Mouse (Mus musculus) neural tube, embryonic 10.5 days (tissue): ENCODE measurements around the gene Gbp2.
"Not testable (repeated sequence)": the region's sequence is repeated elsewhere in the genome, so short reads cannot be mapped to it uniquely, and the experiment has no call there.

ENCODE experiments used
- DNase-seq: peaks from one replicate; pipeline ENCODE4 v3.0.0-alpha.2; 2017; ENCODE audit warnings: low spot score; ENCODE audit errors: extremely low spot score

The Gbp2 gene

DNA sequence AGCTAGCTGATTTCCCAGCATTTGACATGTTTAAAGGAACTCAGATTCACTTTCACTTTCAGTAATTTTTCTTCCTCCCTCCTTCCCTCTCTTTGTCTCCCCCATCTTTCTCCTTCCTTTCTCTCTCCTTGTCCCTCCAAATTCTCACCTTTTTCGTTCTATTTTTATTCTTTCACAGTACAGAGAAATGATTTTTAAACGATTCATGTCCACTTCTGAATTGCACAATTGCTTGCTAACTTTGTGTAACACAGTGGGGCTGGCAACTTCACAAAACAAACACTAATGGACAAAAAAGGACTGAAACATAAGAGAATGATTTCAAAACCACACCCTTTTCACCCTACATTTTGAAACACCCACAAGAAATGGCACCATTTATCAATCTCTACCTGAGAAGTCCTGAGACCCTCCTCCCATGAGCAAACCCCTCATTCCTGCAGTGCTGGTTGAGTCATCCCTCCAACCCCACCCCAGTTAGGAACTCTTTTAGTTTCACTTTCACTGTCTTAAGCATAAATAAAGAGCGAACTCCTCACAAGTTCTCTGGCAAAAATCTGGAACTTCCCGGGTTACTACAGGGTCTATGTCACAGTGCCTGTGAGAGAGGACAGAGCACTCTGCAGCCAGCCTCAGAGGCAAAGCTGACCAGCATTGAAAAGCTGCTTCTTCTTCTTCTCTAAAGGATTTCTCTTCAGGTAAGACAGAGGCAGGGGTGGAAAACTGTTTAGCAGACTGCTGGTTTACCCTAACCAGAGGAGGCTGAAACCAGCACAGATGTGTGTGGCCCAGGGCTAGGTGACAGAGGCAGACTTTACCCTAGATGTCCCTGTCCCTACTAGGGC, at the start of gene Gbp2:
Gene Gbp2 (plus strand): TSS at position 492 of the 845 bp plus-strand sequence.
- no peak for DNase-seq

GRCm38 (mm10) chr3:142570738-142571137, 49.7 kb upstream of the Gbp2 start:
- no peak for DNase-seq

DNA sequence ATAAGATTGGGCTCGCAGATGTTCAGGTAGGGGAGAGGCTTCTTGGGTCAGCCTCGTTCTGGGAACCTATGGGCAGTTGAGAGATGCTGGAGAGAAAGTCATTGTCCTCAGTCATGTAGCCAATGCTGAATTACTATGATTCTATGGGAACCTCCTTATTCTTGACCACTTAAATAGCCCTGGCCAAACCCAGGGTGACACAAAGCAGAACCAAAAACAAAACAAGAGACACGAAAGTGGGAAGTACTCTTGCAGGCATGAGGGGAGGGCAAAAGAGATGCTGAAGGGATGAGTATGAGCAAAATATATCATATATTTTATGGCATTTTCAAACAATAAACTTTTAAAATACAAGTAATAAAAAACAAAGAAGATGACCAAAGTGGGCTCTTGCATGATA, 43.3 kb upstream of the Gbp2 start:
- DNase-seq: no peak

DNA sequence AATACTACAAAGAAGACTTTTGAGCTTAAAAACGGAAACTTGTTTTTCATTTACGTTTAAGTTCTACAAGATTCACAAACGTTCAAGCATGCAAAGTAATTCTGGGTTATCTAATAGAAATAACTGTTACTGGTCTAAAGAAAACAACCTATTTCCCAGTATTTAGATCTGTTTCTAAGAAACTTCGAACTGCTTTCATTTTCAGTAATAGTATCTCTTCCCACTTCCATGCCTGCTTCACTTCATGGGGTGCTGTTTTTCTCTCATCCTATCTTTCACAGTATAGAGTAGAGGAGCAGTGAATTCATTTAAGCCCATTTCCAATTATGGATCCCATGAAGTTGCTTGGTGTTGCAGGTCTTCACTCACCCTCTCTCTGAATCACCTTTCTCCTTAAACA, 42.1 kb upstream of the Gbp2 start:
- DNase-seq: no peak

DNA sequence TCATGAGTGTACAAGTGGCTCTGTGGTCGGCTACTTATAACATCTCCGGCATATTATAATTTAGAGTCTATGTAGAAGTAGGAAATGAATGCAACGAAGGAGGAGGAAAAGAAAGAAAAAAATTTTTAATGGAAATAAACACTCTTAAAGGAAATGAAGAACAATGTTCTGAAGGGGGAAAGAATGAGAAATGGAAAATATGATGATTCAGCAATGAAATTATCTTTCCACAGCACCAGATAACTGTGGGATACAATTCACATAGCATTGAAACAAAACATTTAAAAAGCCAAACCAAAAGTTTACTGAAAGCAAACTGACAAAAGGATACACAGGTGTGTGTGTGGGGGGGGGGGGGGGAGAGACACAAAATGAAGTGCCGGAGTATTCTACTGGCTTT, 37.3 kb upstream of the Gbp2 start:
- no peak for DNase-seq

- no peak for DNase-seq
These were observed 33.0 kb upstream of the Gbp2 start for GRCm38 (mm10) chr3:142587386-142587785.

DNA sequence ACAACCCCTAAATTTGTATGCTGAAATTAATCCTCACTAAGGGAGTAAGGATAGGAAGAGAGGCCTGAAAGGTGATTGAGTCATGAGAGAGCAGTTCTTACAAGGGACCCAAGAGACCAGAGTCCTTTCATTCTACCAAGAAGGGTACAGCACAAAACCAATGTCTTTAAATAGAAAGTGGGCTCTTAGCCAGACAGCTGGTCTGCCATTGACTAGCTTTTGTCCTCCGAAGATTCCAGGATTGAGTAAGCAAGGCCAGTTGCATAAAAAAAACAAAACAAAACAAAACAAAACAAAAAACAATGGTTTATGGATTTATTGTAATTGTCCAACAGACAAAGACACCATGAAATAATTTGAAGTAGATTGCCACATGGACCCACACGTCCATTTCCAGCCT, 31.5 kb upstream of the Gbp2 start:
- DNase-seq: no peak

DNA sequence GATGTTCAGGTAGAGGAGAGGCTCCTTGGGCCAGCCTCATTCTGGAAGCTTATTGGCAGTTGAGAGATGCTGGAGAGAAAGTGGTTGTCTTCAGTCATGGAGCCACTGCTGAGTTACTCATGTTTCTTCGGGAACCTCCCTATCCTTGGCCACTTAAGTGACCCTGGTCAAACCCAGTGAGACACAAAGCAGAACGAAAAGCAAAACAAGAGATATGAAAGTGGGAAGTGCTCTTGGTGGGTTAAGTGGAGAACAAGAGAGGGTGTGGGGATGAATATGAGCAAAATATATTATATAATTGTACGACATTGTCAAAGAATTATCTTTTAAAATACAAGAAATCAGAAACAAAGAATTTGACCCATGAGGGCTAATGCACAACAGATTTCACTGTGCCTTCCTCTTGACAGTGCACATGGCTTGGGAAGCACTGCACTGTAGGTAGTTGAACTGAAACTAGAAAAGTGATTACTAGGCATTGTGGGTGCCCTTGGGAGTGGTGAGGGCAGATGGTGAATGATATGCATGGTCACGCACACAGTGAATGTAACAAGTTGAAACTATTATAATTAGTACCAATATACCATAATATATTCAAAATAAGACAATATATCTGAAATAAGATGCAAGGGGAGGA, 29.9 kb upstream of the Gbp2 start:
- DNase-seq: no peak

GRCm38 (mm10) chr3:142594547-142594946, 25.9 kb upstream of the Gbp2 start, which contains the start of gene Gbp2b:
Gene Gbp2b, plus strand, starts transcription at chr3:142594847.
- no peak for DNase-seq

- no peak for DNase-seq
These were observed 22.5 kb upstream of the Gbp2 start for GRCm38 (mm10) chr3:142597923-142598322.

GRCm38 (mm10) chr3:142601675-142602074, 18.7 kb upstream of the Gbp2 start:
- DNase-seq: no peak

DNA sequence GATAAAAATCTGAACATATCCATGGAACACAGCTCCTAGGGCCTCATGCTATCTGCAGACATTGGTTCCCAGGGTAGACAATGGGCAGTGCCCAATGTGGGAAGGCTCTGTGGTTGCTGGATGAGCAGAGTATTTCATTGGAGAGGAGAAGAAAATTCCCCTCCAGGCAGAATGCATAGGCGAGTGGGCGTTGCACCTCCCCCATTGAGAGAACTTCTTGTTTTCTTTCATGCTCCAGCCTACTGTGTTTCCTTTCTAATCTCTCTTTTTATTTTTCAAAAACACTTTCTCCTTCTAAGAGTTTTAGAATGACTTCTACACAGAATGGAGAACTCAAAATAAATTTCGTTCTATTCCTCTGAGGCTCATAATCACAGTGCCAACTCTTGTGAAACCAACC, 1.7 kb upstream of the Gbp2 start:
- no peak for DNase-seq

- DNase-seq: no peak
These were observed 796 bp upstream of the Gbp2 start for GRCm38 (mm10) chr3:142619606-142620005.

GRCm38 (mm10) chr3:142620956-142621562, 657 bp downstream of the Gbp2 start:
- no peak for DNase-seq

GRCm38 (mm10) chr3:142630385-142630784, 10.0 kb downstream of the Gbp2 start:
- no peak for DNase-seq

GRCm38 (mm10) chr3:142640201-142640600, 19.8 kb downstream of the Gbp2 start:
- DNase-seq: peak; percentile 69

DNA sequence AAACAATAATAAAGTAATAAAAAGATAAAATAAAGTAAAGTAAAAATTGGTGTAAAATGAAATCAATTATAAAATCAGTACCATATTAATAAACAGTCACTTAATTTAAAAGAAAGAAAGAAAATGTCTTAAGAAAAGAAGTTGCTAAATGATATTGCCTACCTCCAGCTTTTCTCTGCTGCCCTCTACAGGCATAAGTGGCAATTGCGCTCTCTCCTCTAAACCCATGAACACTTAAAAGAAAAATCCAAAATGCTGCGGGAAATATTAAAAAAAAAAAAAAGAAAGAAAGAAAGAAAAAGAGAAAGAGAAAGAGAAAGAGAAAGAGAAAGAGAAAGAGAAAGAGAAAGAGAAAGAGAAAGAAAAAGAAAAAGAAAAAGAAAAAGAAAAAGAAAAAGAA, 25.5 kb downstream of the Gbp2 start:
- DNase-seq: peak; percentile 48

DNA sequence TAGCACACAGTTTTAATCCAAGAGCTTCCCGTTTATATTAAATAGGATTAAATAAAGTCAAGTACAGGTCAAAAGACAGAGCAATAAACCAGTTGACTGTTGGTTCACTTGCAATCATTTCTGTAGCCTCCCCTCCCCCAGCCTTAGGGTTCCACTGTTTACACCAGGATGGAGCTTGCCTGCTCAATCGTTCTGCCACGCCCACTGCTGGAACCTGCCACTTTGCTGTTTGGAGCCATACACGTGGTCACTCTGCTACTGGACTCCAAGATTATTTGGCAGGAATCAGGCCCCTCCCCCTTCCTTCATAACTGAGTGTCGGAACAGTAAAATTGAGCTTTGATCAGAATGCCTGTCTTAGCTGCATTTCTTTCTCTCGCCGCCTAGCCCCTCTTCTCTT, 27.4 kb downstream of the Gbp2 start:
- not testable (repeated sequence) for DNase-seq

- DNase-seq: no peak
These were observed 29.8 kb downstream of the Gbp2 start for GRCm38 (mm10) chr3:142650205-142650604.

DNA sequence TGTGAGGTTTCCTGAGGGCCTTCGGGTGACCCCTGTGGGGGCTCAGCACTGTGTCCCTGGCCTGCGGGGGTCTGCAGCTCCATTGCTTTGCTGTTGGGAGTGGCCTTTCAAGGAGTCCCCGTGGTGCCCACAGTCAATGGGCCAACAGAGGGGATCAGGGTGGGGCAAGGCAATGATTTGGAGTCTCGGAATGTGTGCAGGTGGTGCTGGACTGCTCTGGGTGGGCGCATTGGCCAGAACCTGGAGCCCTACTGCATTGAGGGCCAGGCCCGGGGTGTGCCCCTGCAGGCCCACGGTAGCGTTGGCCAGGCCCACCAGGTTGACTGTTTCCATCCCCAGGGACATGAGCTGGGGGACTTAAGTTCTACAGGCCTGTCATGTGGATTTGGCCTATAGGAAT, 44.3 kb downstream of the Gbp2 start:
- DNase-seq: no peak

GRCm38 (mm10) chr3:142674607-142675006, 54.2 kb downstream of the Gbp2 start:
- DNase-seq: no peak
